ENCODE assay signal across 12 mouse cellular contexts in the genomic region with DNA sequence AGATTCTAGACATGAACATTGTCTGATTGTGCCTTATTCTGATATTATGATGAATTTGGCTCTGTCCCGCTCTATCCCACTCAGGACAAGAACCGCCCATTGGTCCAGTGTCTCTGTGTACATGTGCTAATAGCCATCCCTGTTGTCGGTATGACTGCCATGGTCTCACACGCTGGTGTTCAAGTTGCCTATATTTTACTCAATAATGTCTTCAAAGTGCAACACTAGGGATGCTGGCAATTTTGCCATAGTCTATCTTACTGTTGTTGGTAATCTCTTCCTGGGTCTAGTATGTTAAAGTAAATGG. TPM values are rescaled to one million over a fixed set of nuclear protein-coding genes. Genes with fewer than 3 reads are reported as not detected.
DNase-seq lines count a peak whose midpoint lies in the region; ATAC-seq and TF ChIP-seq lines count a peak whose summit lies in the region.
"Had no signal": no experiment of that assay in that cellular context is flagged by ENCODE, and none has a peak within 500 bp of the region (broad histone marks: within the 10 kb centered on the region; RNA-seq: fewer than 3 reads in every experiment).

No protein-coding gene starts in this region.

- no peaks in the 10 kb centered on the region for H3K9me3 ChIP-seq in forebrain, embryonic 14.5 days (replicated peaks; ENCODE audit: control insufficient read depth, low read length)
- H3K9me3 ChIP-seq in forebrain, embryonic 16.5 days (ENCODE audit: control insufficient read depth, low read length): no peaks in the 10 kb centered on the region
- no peaks in the 10 kb centered on the region for H3K9me3 ChIP-seq in hindbrain, embryonic 15.5 days
- H3K9me3 ChIP-seq in hindbrain, embryonic 11.5 days (ENCODE audit: control insufficient read depth, low read length): no peaks in the 10 kb centered on the region
- no peaks in the 10 kb centered on the region for H3K9me3 ChIP-seq in midbrain, embryonic 11.5 days (ENCODE audit: control insufficient read depth, low read length)
- no peaks in the 10 kb centered on the region for H3K9me3 ChIP-seq in midbrain, postnatal 0 days (ENCODE audit: low read length)
- H3K9me3 ChIP-seq: embryonic facial prominence, embryonic 15.5 days; G1E; stomach, embryonic 15.5 days had no signal

- no peaks in the 10 kb centered on the region for H3K36me3 ChIP-seq in forebrain, embryonic 14.5 days (ENCODE audit: control insufficient read depth, insufficient read depth, low read length)
- H3K36me3 ChIP-seq in forebrain, embryonic 16.5 days (ENCODE audit: control insufficient read depth, insufficient read depth): no peaks in the 10 kb centered on the region
- H3K36me3 ChIP-seq in hindbrain, embryonic 15.5 days: no peaks in the 10 kb centered on the region
- no peaks in the 10 kb centered on the region for H3K36me3 ChIP-seq in hindbrain, embryonic 11.5 days (ENCODE audit: control insufficient read depth, insufficient read depth, low read length)
- H3K36me3 ChIP-seq in midbrain, embryonic 11.5 days (ENCODE audit: control insufficient read depth, insufficient read depth, low read length): no peaks in the 10 kb centered on the region
- no peaks in the 10 kb centered on the region for H3K36me3 ChIP-seq in midbrain, postnatal 0 days (ENCODE audit: insufficient read depth, low read length)
- H3K36me3 ChIP-seq: embryonic facial prominence, embryonic 15.5 days; G1E; stomach, embryonic 15.5 days had no signal

- peak overlapping the region; percentile 14; the same call in 1 of the 2 replicates for H3K9ac ChIP-seq in forebrain, embryonic 14.5 days (ENCODE audit: low read length)
- H3K9ac ChIP-seq in forebrain, embryonic 16.5 days (replicated peaks; ENCODE audit: low read depth, low read length): no peak overlapping the region
- H3K9ac ChIP-seq in hindbrain, embryonic 15.5 days: 0 out of 2 replicates have a peak overlapping the region, but pooled peaks have one; percentile 28
- no peak overlapping the region for H3K9ac ChIP-seq in hindbrain, embryonic 11.5 days (ENCODE audit: low read depth, low read length)
- no peak overlapping the region for H3K9ac ChIP-seq in midbrain, embryonic 11.5 days (ENCODE audit: low read length)
- H3K9ac ChIP-seq in midbrain, postnatal 0 days (replicated peaks; ENCODE audit: low read length, poor library complexity, severe bottlenecking): no peak overlapping the region
- H3K9ac ChIP-seq: embryonic facial prominence, embryonic 15.5 days had no signal

- no peaks in the 10 kb centered on the region for H3K4me1 ChIP-seq in forebrain, embryonic 14.5 days (ENCODE audit: control insufficient read depth, insufficient read depth, low read length)
- H3K4me1 ChIP-seq in forebrain, embryonic 16.5 days (replicated peaks; ENCODE audit: control insufficient read depth, insufficient read depth, low read length): 0 out of 2 replicates have a peak, but pooled peaks cover 3% of the 10 kb centered on the region
- peaks cover 5% of the 10 kb centered on the region for H3K4me1 ChIP-seq in hindbrain, embryonic 15.5 days (replicated peaks)
- 0 out of 2 replicates have a peak, but pooled peaks cover 2% of the 10 kb centered on the region for H3K4me1 ChIP-seq in hindbrain, embryonic 11.5 days (replicated peaks; ENCODE audit: control insufficient read depth, insufficient read depth, low read length)
- H3K4me1 ChIP-seq in midbrain, embryonic 11.5 days (ENCODE audit: control insufficient read depth, insufficient read depth, low read length): no peaks in the 10 kb centered on the region; the same call in 1 of the 2 replicates
- H3K4me1 ChIP-seq in midbrain, postnatal 0 days (ENCODE audit: insufficient read depth, low read length): no peaks in the 10 kb centered on the region

- H3K4me2 ChIP-seq in forebrain, embryonic 14.5 days (ENCODE audit: low read length): no peak overlapping the region
- no peak overlapping the region for H3K4me2 ChIP-seq in forebrain, embryonic 16.5 days (ENCODE audit: low read length)
- no peak overlapping the region for H3K4me2 ChIP-seq in hindbrain, embryonic 15.5 days
- H3K4me2 ChIP-seq in hindbrain, embryonic 11.5 days (replicated peaks; ENCODE audit: low read depth, low read length): no peak overlapping the region
- H3K4me2 ChIP-seq in midbrain, embryonic 11.5 days: no peak overlapping the region
- H3K4me2 ChIP-seq in midbrain, postnatal 0 days (ENCODE audit: low read depth, low read length, poor library complexity, severe bottlenecking): no peak overlapping the region

- 92% methylated on average over 4 of the region's 4 CpGs for WGBS in forebrain, embryonic 14.5 days
- WGBS in forebrain, embryonic 16.5 days: 92% methylated on average over 4 of the region's 4 CpGs
- 93% methylated on average over 4 of the region's 4 CpGs for WGBS in hindbrain, embryonic 15.5 days
- 91% methylated on average over 4 of the region's 4 CpGs for WGBS in hindbrain, embryonic 11.5 days
- WGBS in midbrain, embryonic 11.5 days: 90% methylated on average over 4 of the region's 4 CpGs
- 87% methylated on average over 4 of the region's 4 CpGs for WGBS in midbrain, postnatal 0 days

- TF ChIP-seq CTCF in midbrain, postnatal 0 days (IDR thresholded peaks at IDR 0.05): no peak

- no peak for DNase-seq in forebrain, embryonic 14.5 days (ENCODE audit: low spot score)
- DNase-seq in hindbrain, embryonic 11.5 days (ENCODE audit: low spot score): no peak
- no peak for DNase-seq in midbrain, embryonic 11.5 days (ENCODE audit: low spot score, missing footprints)
- no peak for DNase-seq in midbrain, postnatal 0 days (ENCODE audit: low spot score)
- DNase-seq in spleen, postnatal 14 days (ENCODE audit: low spot score in 2 of 2): no peak

- H3K4me3 ChIP-seq in forebrain, embryonic 14.5 days (ENCODE audit: low read depth, low read length): no peak overlapping the region
- no peak overlapping the region for H3K4me3 ChIP-seq in forebrain, embryonic 16.5 days (replicated peaks; ENCODE audit: low read length)
- H3K4me3 ChIP-seq in hindbrain, embryonic 15.5 days: no peak overlapping the region
- no peak overlapping the region for H3K4me3 ChIP-seq in hindbrain, embryonic 11.5 days (ENCODE audit: low read depth, low read length)
- H3K4me3 ChIP-seq in midbrain, embryonic 11.5 days (ENCODE audit: low read depth, low read length): no peak overlapping the region
- no peak overlapping the region for H3K4me3 ChIP-seq in midbrain, postnatal 0 days (ENCODE audit: low read depth, low read length)

- 0 out of 2 replicates have a peak, but pooled peaks have one; percentile 13 for ATAC-seq in forebrain, embryonic 14.5 days
- ATAC-seq in forebrain, embryonic 16.5 days: no peak
- 0 out of 2 replicates have a peak, but pooled peaks have one; percentile 29 for ATAC-seq in hindbrain, embryonic 15.5 days (ENCODE audit: low FRiP score, low read depth)
- no peak for ATAC-seq in hindbrain, embryonic 11.5 days (ENCODE audit: low FRiP score)
- ATAC-seq in midbrain, embryonic 11.5 days (ENCODE audit: low FRiP score): 0 out of 2 replicates have a peak, but pooled peaks have one; percentile 9
- no peak for ATAC-seq in midbrain, postnatal 0 days (ENCODE audit: low FRiP score)
- ATAC-seq in cerebellum, adult (ENCODE audit: insufficient number of reproducible peaks, low FRiP score, low TSS enrichment): no peak

- no peak overlapping the region for H3K27ac ChIP-seq in forebrain, embryonic 14.5 days (ENCODE audit: low read depth, low read length)
- no peak overlapping the region for H3K27ac ChIP-seq in forebrain, embryonic 16.5 days (ENCODE audit: low read length)
- no peak overlapping the region for H3K27ac ChIP-seq in hindbrain, embryonic 15.5 days (replicated peaks)
- no peak overlapping the region for H3K27ac ChIP-seq in hindbrain, embryonic 11.5 days (ENCODE audit: low read depth, low read length)
- no peak overlapping the region for H3K27ac ChIP-seq in midbrain, embryonic 11.5 days (ENCODE audit: low read depth, low read length)
- H3K27ac ChIP-seq in midbrain, postnatal 0 days (ENCODE audit: low read depth, low read length): no peak overlapping the region
- H3K27ac ChIP-seq: embryonic facial prominence, embryonic 15.5 days; kidney, postnatal 0 days; stomach, embryonic 15.5 days had no signal

- no peaks in the 10 kb centered on the region for H3K27me3 ChIP-seq in forebrain, embryonic 14.5 days (replicated peaks; ENCODE audit: control insufficient read depth, insufficient read depth, low read length)
- no peaks in the 10 kb centered on the region for H3K27me3 ChIP-seq in forebrain, embryonic 16.5 days (replicated peaks; ENCODE audit: control insufficient read depth, insufficient read depth, low read length)
- no peaks in the 10 kb centered on the region for H3K27me3 ChIP-seq in hindbrain, embryonic 15.5 days
- H3K27me3 ChIP-seq in hindbrain, embryonic 11.5 days (ENCODE audit: control insufficient read depth, insufficient read depth, low read length): no peaks in the 10 kb centered on the region
- H3K27me3 ChIP-seq in midbrain, embryonic 11.5 days (ENCODE audit: control insufficient read depth, insufficient read depth, low read length): no peaks in the 10 kb centered on the region
- no peaks in the 10 kb centered on the region for H3K27me3 ChIP-seq in midbrain, postnatal 0 days (ENCODE audit: insufficient read depth, low read length)
- H3K27me3 ChIP-seq: embryonic facial prominence, embryonic 15.5 days; stomach, embryonic 15.5 days had no signal

RNA-seq across cellular contexts. Expression of a gene that starts 27.8 kb away (rescaled TPM):
- 27.4 and 29.7 TPM in 2 replicates for polyA plus RNA-seq in forebrain, embryonic 14.5 days (2014; fragmentation: Nextera tagmentation; extraction: Ambion mirVana)
- 28.5 and 29.2 TPM in 2 replicates for polyA plus RNA-seq in forebrain, embryonic 16.5 days (2015; fragmentation: Nextera tagmentation; extraction: Ambion mirVana)
- 23.7 and 26.4 TPM in 2 replicates for polyA plus RNA-seq in hindbrain, embryonic 15.5 days (2015; fragmentation: Nextera tagmentation; extraction: Ambion mirVana)
- polyA plus RNA-seq in hindbrain, embryonic 11.5 days (2014; fragmentation: Nextera tagmentation; extraction: Ambion mirVana): 38.8 and 43.5 TPM in 2 replicates
- polyA plus RNA-seq in midbrain, embryonic 11.5 days (2014; fragmentation: Nextera tagmentation; extraction: Ambion mirVana): 38.5 and 43.8 TPM in 2 replicates
- 24.0 and 58.3 TPM in 2 replicates for total RNA-seq in midbrain, postnatal 0 days (2014; rRNA removed)
- 22.7 and 23.4 TPM in 2 replicates for polyA plus RNA-seq in midbrain, postnatal 0 days (2015; fragmentation: Nextera tagmentation; extraction: Ambion mirVana)

RNA-seq across cellular contexts. Expression of a gene that starts 27.9 kb away (rescaled TPM):
- 9.6 and 9.9 TPM in 2 replicates for polyA plus RNA-seq in forebrain, embryonic 14.5 days (2014; fragmentation: Nextera tagmentation; extraction: Ambion mirVana)
- 9.7 and 10.6 TPM in 2 replicates for polyA plus RNA-seq in forebrain, embryonic 16.5 days (2015; fragmentation: Nextera tagmentation; extraction: Ambion mirVana)
- 12.4 and 12.9 TPM in 2 replicates for polyA plus RNA-seq in hindbrain, embryonic 15.5 days (2015; fragmentation: Nextera tagmentation; extraction: Ambion mirVana)
- 16.2 and 16.7 TPM in 2 replicates for polyA plus RNA-seq in hindbrain, embryonic 11.5 days (2014; fragmentation: Nextera tagmentation; extraction: Ambion mirVana)
- 12.5 and 12.6 TPM in 2 replicates for polyA plus RNA-seq in midbrain, embryonic 11.5 days (2014; fragmentation: Nextera tagmentation; extraction: Ambion mirVana)
- 23.3 and 25.9 TPM in 2 replicates for total RNA-seq in midbrain, postnatal 0 days (2014; rRNA removed)
- 6.9 and 7.4 TPM in 2 replicates for polyA plus RNA-seq in midbrain, postnatal 0 days (2015; fragmentation: Nextera tagmentation; extraction: Ambion mirVana)

RNA-seq across cellular contexts. Expression of a gene that starts 55.5 kb away (rescaled TPM):
- polyA plus RNA-seq in forebrain, embryonic 14.5 days (2014; fragmentation: Nextera tagmentation; extraction: Ambion mirVana): 15.3 and 20.8 TPM in 2 replicates
- polyA plus RNA-seq in forebrain, embryonic 16.5 days (2015; fragmentation: Nextera tagmentation; extraction: Ambion mirVana): 27.1 and 29.0 TPM in 2 replicates
- polyA plus RNA-seq in hindbrain, embryonic 15.5 days (2015; fragmentation: Nextera tagmentation; extraction: Ambion mirVana): 17.6 and 20.2 TPM in 2 replicates
- 14.0 and 15.1 TPM in 2 replicates for polyA plus RNA-seq in hindbrain, embryonic 11.5 days (2014; fragmentation: Nextera tagmentation; extraction: Ambion mirVana)
- polyA plus RNA-seq in midbrain, embryonic 11.5 days (2014; fragmentation: Nextera tagmentation; extraction: Ambion mirVana): 12.4 and 14.9 TPM in 2 replicates
- 20.6 and 22.2 TPM in 2 replicates for total RNA-seq in midbrain, postnatal 0 days (2014; rRNA removed)
- 12.9 and 13.0 TPM in 2 replicates for polyA plus RNA-seq in midbrain, postnatal 0 days (2015; fragmentation: Nextera tagmentation; extraction: Ambion mirVana)
- polyA plus RNA-seq: G1E had no signal

Comparison
In these comparisons a context has a peak if more than half of its experiments do, and no peak if none do; other contexts are left out.
1. ATAC-seq: peak in forebrain, embryonic 14.5 days (single experiment), hindbrain, embryonic 15.5 days (single experiment) and midbrain, embryonic 11.5 days (single experiment); none in forebrain, embryonic 16.5 days (single experiment), hindbrain, embryonic 11.5 days (single experiment), midbrain, postnatal 0 days (single experiment) and cerebellum, adult (single experiment).
2. H3K9ac ChIP-seq: peak in forebrain, embryonic 14.5 days (single experiment) and hindbrain, embryonic 15.5 days (single experiment); none in forebrain, embryonic 16.5 days (single experiment), hindbrain, embryonic 11.5 days (single experiment), midbrain, embryonic 11.5 days (single experiment) and midbrain, postnatal 0 days (single experiment).